11 mouse cellular contexts compared by ENCODE assay signal in genomic region chr3:135327601-135328000, GRCm38 (mm10). TPM values are rescaled to one million over a fixed set of nuclear protein-coding genes. Genes with fewer than 3 reads are reported as not detected.
DNase-seq lines count a peak whose midpoint lies in the region; ATAC-seq and TF ChIP-seq lines count a peak whose summit lies in the region.
"Had no signal": no experiment of that assay in that cellular context is flagged by ENCODE, and none has a peak within 500 bp of the region (broad histone marks: within the 10 kb centered on the region; RNA-seq: fewer than 3 reads in every experiment).

No protein-coding gene starts in this region.

- no peak overlapping the region for H3K9ac ChIP-seq in heart, adult 2 months (ENCODE audit: low read depth, low read length)
- H3K9ac ChIP-seq: hindbrain, embryonic 12.5 days; midbrain, embryonic 13.5 days had no signal

- no peak for TF ChIP-seq POLR2A in heart, adult 2 months (IDR thresholded peaks at IDR 0.05; ENCODE audit: insufficient read depth, low read depth, low read length)
- TF ChIP-seq POLR2A in spleen, adult 2 months (IDR thresholded peaks at IDR 0.05; ENCODE audit: low read depth, low read length): no peak
- TF ChIP-seq POLR2A in embryonic fibroblast, embryonic 13.5 days (IDR thresholded peaks at IDR 0.05; ENCODE audit: low read depth, low read length): no peak

- no peaks in the 10 kb centered on the region for H3K4me1 ChIP-seq in heart, adult 2 months (ENCODE audit: control insufficient read depth, insufficient read depth, low read length)
- H3K4me1 ChIP-seq in spleen, adult 2 months (ENCODE audit: control insufficient read depth, insufficient read depth, insufficient read length): no peaks in the 10 kb centered on the region
- H3K4me1 ChIP-seq in embryonic fibroblast, embryonic 13.5 days (ENCODE audit: control insufficient read depth, insufficient read depth, low read length): no peaks in the 10 kb centered on the region

- intact Hi-C loops in heart, adult 2 months (cut with DNase I): no loop called here

- H3K27me3 ChIP-seq in heart, adult 2 months (ENCODE audit: control insufficient read depth, insufficient read depth, low read length): no peaks in the 10 kb centered on the region
- no peaks in the 10 kb centered on the region for H3K27me3 ChIP-seq in spleen, adult 2 months (ENCODE audit: control insufficient read depth, insufficient read depth, low read length)
- H3K27me3 ChIP-seq: hindbrain, embryonic 12.5 days; midbrain, embryonic 13.5 days had no signal

- no peak overlapping the region for H3K27ac ChIP-seq in heart, adult 2 months
- no peak overlapping the region for H3K27ac ChIP-seq in spleen, adult 2 months (ENCODE audit: insufficient read depth, low read length)
- H3K27ac ChIP-seq in embryonic fibroblast, embryonic 13.5 days (ENCODE audit: insufficient read depth, low read length): no peak overlapping the region
- H3K27ac ChIP-seq: hindbrain, embryonic 12.5 days; midbrain, embryonic 13.5 days had no signal

- no peak for ATAC-seq in monocyte, adult 5-6 weeks (replicated peaks; ENCODE audit: insufficient number of reproducible peaks, low FRiP score, low TSS enrichment, poor library complexity, severe bottlenecking)
- ATAC-seq: midbrain, embryonic 13.5 days had no signal

- no peaks in the 10 kb centered on the region for H3K36me3 ChIP-seq in heart, adult 2 months (ENCODE audit: control insufficient read depth, insufficient read depth, low read length)
- no peaks in the 10 kb centered on the region for H3K36me3 ChIP-seq in spleen, adult 2 months (ENCODE audit: control insufficient read depth, insufficient read depth, low read length)
- H3K36me3 ChIP-seq: hindbrain, embryonic 12.5 days; midbrain, embryonic 13.5 days had no signal

- no peak overlapping the region for H3K4me3 ChIP-seq in heart, adult 2 months
- H3K4me3 ChIP-seq in spleen, adult 2 months (ENCODE audit: extremely low read depth, insufficient read depth, insufficient read length): no peak overlapping the region
- H3K4me3 ChIP-seq in embryonic fibroblast, embryonic 13.5 days (ENCODE audit: insufficient read depth, low read length): no peak overlapping the region
- H3K4me3 ChIP-seq: hindbrain, embryonic 12.5 days; midbrain, embryonic 13.5 days had no signal

- WGBS in heart, adult 2 months: 63% methylated on average over 2 of the region's 2 CpGs
- WGBS in spleen, adult 2 months: 61% methylated on average over 2 of the region's 2 CpGs

- no peak for DNase-seq in heart, adult 2 months
- no peak for DNase-seq in heart, adult 8-10 months (ENCODE audit: low spot score)
- DNase-seq in spleen, adult 2 months (ENCODE audit: low read depth in 1 of 2, low spot score in 2 of 2): no peak
- DNase-seq in spleen, adult 18-20 months: no peak
- DNase-seq in left cerebral cortex, adult 9 months (ENCODE audit: low spot score in 2 of 2): no peak
- no peak for DNase-seq in cerebellum, postnatal 25 days
- DNase-seq: heart, adult 11 months had no signal

- no peaks in the 10 kb centered on the region for H3K79me2 ChIP-seq in heart, adult 2 months (replicated peaks; ENCODE audit: control insufficient read depth, insufficient read depth, low read length)

- no peak for TF ChIP-seq EP300 in heart, adult 2 months (IDR thresholded peaks at IDR 0.05; ENCODE audit: insufficient read depth, low read depth, low read length)

- peak; percentile 27; the same call in 1 of the 2 replicates for TF ChIP-seq CTCF in heart, adult 2 months (IDR thresholded peaks at IDR 0.05)
- TF ChIP-seq CTCF in spleen, adult 2 months (IDR thresholded peaks at IDR 0.05; ENCODE audit: extremely low read depth, insufficient read depth, insufficient read length, insufficient replicate concordance): 0 out of 2 replicates have a peak, but pooled peaks have one; percentile 10
- peak; percentile 32; the same call in 1 of the 2 replicates for TF ChIP-seq CTCF in embryonic fibroblast, embryonic 13.5 days (IDR thresholded peaks at IDR 0.05; ENCODE audit: borderline replicate concordance, insufficient read depth, low read length)

RNA-seq across cellular contexts. Expression of gene Slc9b2, which starts 20.1 kb away (rescaled TPM):
- under 1 TPM; 0.20 to 0.44 TPM for total RNA-seq in heart, adult 2 months (2021)
- polyA plus RNA-seq in heart, adult 2 months (2012; rRNA removed): 0.10 and 0.15 TPM in 2 replicates
- total RNA-seq in heart, adult 8-10 months (2022): under 1 TPM; 0.19 to 0.98 (median 0.72) TPM
- polyA plus RNA-seq in spleen, adult 2 months (2012; rRNA removed): 0.05 and 0.21 TPM in 2 replicates
- 1.4 TPM in 2 replicates for polyA plus RNA-seq in embryonic fibroblast, embryonic 13.5 days (2011; ENCODE audit: insufficient read length, low read depth, missing spikeins)
- total RNA-seq in monocyte, adult 5-6 weeks (2017): not detected in 3 replicates

RNA-seq across cellular contexts. Expression of gene Slc9b1, which starts 20.2 kb away (rescaled TPM):
- total RNA-seq in heart, adult 2 months (2021): under 1 TPM in 1 of 2 experiments, not detected in 1; 0.29 TPM
- 0.04 TPM in 1 of 2 replicates, not detected in the other for polyA plus RNA-seq in heart, adult 2 months (2012; rRNA removed)
- under 1 TPM in 2 of 4 experiments, not detected in 2; 0.50 to 0.72 TPM for total RNA-seq in heart, adult 8-10 months (2022)
- polyA plus RNA-seq in spleen, adult 2 months (2012; rRNA removed): not detected in 2 replicates
- not detected in 2 replicates for polyA plus RNA-seq in embryonic fibroblast, embryonic 13.5 days (2011; ENCODE audit: insufficient read length, low read depth, missing spikeins)
- total RNA-seq in monocyte, adult 5-6 weeks (2017): 0.95 TPM in 1 of 3 replicates, not detected in the others
- polyA plus RNA-seq: hindbrain, embryonic 12.5 days had no signal

RNA-seq across cellular contexts. Expression of gene Bdh2, which starts 46.6 kb away (rescaled TPM):
- 1 to 10 TPM; 3.3 to 4.8 TPM for total RNA-seq in heart, adult 2 months (2021)
- 0.91 and 1.6 TPM in 2 replicates for polyA plus RNA-seq in heart, adult 2 months (2012; rRNA removed)
- 1 to 10 TPM; 2.7 to 7.0 (median 5.2) TPM for total RNA-seq in heart, adult 8-10 months (2022)
- polyA plus RNA-seq in spleen, adult 2 months (2012; rRNA removed): 0.20 TPM in 1 of 2 replicates, not detected in the other
- polyA plus RNA-seq in embryonic fibroblast, embryonic 13.5 days (2011; ENCODE audit: insufficient read length, low read depth, missing spikeins): 1.6 and 3.8 TPM in 2 replicates
- total RNA-seq in monocyte, adult 5-6 weeks (2017): not detected in 3 replicates
